Mouse (Mus musculus): ENCODE data around the gene Galt. TPM values are rescaled to one million over a fixed set of nuclear protein-coding genes. Genes with fewer than 3 reads are reported as not detected.

The Galt gene
- polyA plus RNA-seq (2015; fragmentation: Nextera tagmentation; extraction: Ambion mirVana), result 34.3 and 39.7 TPM in 2 replicates

DNA sequence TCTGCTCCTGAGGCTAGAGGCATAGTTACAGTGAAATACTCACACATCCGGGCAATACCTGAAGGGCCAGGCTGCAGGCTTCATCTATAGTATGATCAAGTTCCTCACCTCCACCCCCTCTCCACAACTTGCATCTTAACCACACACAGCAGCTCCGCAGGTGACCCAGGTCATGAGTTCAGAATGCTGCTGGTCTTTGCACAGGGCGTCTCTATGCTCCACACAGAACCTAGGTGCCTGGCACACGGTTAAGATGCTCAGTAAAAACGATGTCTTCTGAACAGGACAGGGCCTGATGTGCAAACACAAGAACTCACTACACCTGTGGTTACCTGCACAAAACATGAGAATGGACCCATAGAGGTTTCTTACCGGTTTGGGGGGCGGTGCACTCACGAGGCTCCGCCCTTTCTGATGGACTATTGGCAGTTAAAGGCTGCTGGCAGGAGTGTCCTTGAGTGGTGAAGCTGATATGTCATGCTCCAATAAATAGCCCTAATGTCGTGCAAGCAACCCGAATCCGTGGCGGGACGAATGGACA is at the start of gene Galt:
Gene Galt (plus strand): TSS at position 432 of the 541 bp plus-strand sequence.
- Histone ChIP-seq H3K27me3 (replicated peaks; ENCODE audit: insufficient read depth, low read length) (no peaks in the 10 kb centered on the region), H3K9me3 (ENCODE audit: low read length) (no peaks in the 10 kb centered on the region), H3K9ac (replicated peaks; ENCODE audit: low read depth) (peak within 1 kb of the TSS; percentile 73), H3K36me3 (ENCODE audit: insufficient read depth, low read length) (no peaks in the 10 kb centered on the region), H3K4me3 (ENCODE audit: low read depth, low read length) (peak within 1 kb of the TSS; percentile 55), H3K27ac (ENCODE audit: low read length) (peak within 1 kb of the TSS; percentile 82), H3K4me1 (ENCODE audit: insufficient read depth, low read depth, low read length) (0 out of 2 replicates have a peak, but pooled peaks cover 4% of the 10 kb centered on the region), H3K4me2 (replicated peaks; ENCODE audit: low read depth, low read length) (peak within 1 kb of the TSS; percentile 92)
- WGBS, result 11% methylated on average over 14 of the region's 14 CpGs
- TF ChIP-seq EP300 (IDR thresholded peaks at IDR 0.05), result no peak
- TF ChIP-seq CTCF (IDR thresholded peaks at IDR 0.05), result no peak
- DNase-seq (ENCODE audit: low spot score) (no peak), ATAC-seq (peak; percentile 44)

- H3K27me3 ChIP-seq (replicated peaks; ENCODE audit: insufficient read depth, low read length), result no peaks in the 10 kb centered on the region
- peaks cover 4% of the 10 kb centered on the region; the same call in 1 of the 2 replicates for H3K4me1 ChIP-seq (ENCODE audit: insufficient read depth, low read depth, low read length)
- TF ChIP-seq EP300 (IDR thresholded peaks at IDR 0.05) (no peak), CTCF (IDR thresholded peaks at IDR 0.05) (no peak)
- no peak overlapping the region for H3K4me2 ChIP-seq (replicated peaks; ENCODE audit: low read depth, low read length)
- H3K9ac ChIP-seq (replicated peaks; ENCODE audit: low read depth), result no peak overlapping the region
- no peak overlapping the region for H3K27ac ChIP-seq (ENCODE audit: low read length)
- DNase-seq (ENCODE audit: low spot score) (no peak), ATAC-seq (no peak)
- H3K4me3 ChIP-seq (ENCODE audit: low read depth, low read length), result no peak overlapping the region
- no peaks in the 10 kb centered on the region for H3K36me3 ChIP-seq (ENCODE audit: insufficient read depth, low read length)
- no peaks in the 10 kb centered on the region for H3K9me3 ChIP-seq (ENCODE audit: low read length)
- 59% methylated on average over 19 of the region's 19 CpGs for WGBS
These were observed 48.9 kb upstream of the Galt start for GRCm38 (mm10) chr4:41705922-41706754.

- no peaks in the 10 kb centered on the region for H3K27me3 ChIP-seq (replicated peaks; ENCODE audit: insufficient read depth, low read length)
- H3K4me3 ChIP-seq (ENCODE audit: low read depth, low read length), result no peak overlapping the region
- TF ChIP-seq CTCF (IDR thresholded peaks at IDR 0.05), result peak; percentile 77
- TF ChIP-seq EP300 (IDR thresholded peaks at IDR 0.05), result no peak
- WGBS, result 5% methylated on average over 13 of the region's 13 CpGs
- no peak overlapping the region for H3K4me2 ChIP-seq (replicated peaks; ENCODE audit: low read depth, low read length)
- DNase-seq (ENCODE audit: low spot score) (peak; percentile 84), ATAC-seq (peak; percentile 76)
- H3K36me3 ChIP-seq (ENCODE audit: insufficient read depth, low read length), result no peaks in the 10 kb centered on the region
- peaks cover 9% of the 10 kb centered on the region; the same call in 1 of the 2 replicates for H3K4me1 ChIP-seq (ENCODE audit: insufficient read depth, low read depth, low read length)
- H3K9ac ChIP-seq (replicated peaks; ENCODE audit: low read depth), result no peak overlapping the region
- H3K27ac ChIP-seq (ENCODE audit: low read length), result no peak overlapping the region
- no peaks in the 10 kb centered on the region for H3K9me3 ChIP-seq (ENCODE audit: low read length)
These were observed 48.0 kb upstream of the Galt start for GRCm38 (mm10) chr4:41707011-41707535.

DNA sequence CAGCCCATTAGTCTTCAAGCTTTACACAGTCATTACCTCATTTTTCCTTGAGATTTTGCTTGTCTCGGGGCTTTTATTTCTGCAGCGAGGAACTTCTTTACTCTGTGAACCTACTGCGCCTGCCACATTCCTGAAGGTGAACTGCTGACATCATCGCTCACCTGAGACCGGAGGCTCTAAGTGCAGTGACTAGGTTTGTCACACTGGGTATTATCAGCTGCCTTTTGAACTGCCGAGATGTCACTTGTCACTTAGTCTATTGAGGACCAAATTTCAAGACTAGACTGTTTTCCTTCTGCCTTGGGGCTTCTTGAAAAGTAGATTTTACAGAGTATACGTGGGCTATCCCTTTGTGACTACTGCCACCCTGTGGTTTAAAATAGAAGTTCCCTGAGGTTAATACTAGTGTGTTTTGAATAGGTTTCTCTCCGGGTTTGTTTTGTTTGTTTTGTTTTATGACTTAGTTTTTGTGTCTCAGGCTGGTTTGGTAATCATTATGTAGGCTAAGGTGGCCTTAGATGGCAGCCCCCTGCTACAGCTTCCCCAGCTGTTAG is 46.8 kb upstream of the Galt start:
- peak; percentile 48 for ATAC-seq
- no peak overlapping the region for H3K4me3 ChIP-seq (ENCODE audit: low read depth, low read length)
- no peaks in the 10 kb centered on the region for H3K9me3 ChIP-seq (ENCODE audit: low read length)
- no peaks in the 10 kb centered on the region for H3K36me3 ChIP-seq (ENCODE audit: insufficient read depth, low read length)
- peak overlapping the region; percentile 14; the same call in 1 of the 2 replicates for H3K4me2 ChIP-seq (replicated peaks; ENCODE audit: low read depth, low read length)
- H3K27me3 ChIP-seq (replicated peaks; ENCODE audit: insufficient read depth, low read length), result no peaks in the 10 kb centered on the region
- H3K27ac ChIP-seq (ENCODE audit: low read length), result no peak overlapping the region
- H3K9ac ChIP-seq (replicated peaks; ENCODE audit: low read depth), result no peak overlapping the region
- no peak for TF ChIP-seq EP300 (IDR thresholded peaks at IDR 0.05)
- TF ChIP-seq CTCF (IDR thresholded peaks at IDR 0.05), result peak; percentile 80
- 22% methylated on average over 8 of the region's 8 CpGs for WGBS
- H3K4me1 ChIP-seq (ENCODE audit: insufficient read depth, low read depth, low read length), result peaks cover 18% of the 10 kb centered on the region; the same call in 1 of the 2 replicates
- peak; percentile 76 for DNase-seq (ENCODE audit: low spot score)

DNA sequence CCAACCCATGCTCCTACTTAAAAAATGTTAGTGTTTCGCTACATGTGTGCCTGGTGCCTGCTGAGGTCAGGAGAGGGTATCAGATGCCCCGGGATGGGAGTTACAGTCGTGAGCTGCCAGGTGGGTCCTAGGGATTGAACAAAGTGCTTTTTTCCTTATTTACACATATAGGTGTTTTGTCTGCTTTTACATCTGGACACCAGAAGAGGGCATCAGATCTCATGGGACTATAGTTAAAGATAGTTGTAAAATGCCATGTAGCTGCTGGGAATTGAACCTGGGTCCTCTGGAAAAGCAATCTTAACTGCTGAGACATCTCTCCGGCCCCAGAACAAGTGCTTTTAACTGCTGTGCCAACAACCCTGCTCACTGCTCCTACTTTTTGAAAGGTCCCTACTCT is 44.8 kb upstream of the Galt start:
- no peaks in the 10 kb centered on the region for H3K36me3 ChIP-seq (ENCODE audit: insufficient read depth, low read length)
- no peaks in the 10 kb centered on the region for H3K9me3 ChIP-seq (ENCODE audit: low read length)
- no peak overlapping the region for H3K4me2 ChIP-seq (replicated peaks; ENCODE audit: low read depth, low read length)
- no peak for ATAC-seq
- peaks cover 18% of the 10 kb centered on the region; the same call in 1 of the 2 replicates for H3K4me1 ChIP-seq (ENCODE audit: insufficient read depth, low read depth, low read length)
- H3K4me3 ChIP-seq (ENCODE audit: low read depth, low read length), result no peak overlapping the region
- no peaks in the 10 kb centered on the region for H3K27me3 ChIP-seq (replicated peaks; ENCODE audit: insufficient read depth, low read length)
- no peak for TF ChIP-seq EP300 (IDR thresholded peaks at IDR 0.05)
- TF ChIP-seq CTCF (IDR thresholded peaks at IDR 0.05), result peak; percentile 29
- no peak overlapping the region for H3K27ac ChIP-seq (ENCODE audit: low read length)
- WGBS, result 51% methylated on average over 4 of the region's 4 CpGs
- no peak overlapping the region for H3K9ac ChIP-seq (replicated peaks; ENCODE audit: low read depth)
- DNase-seq (ENCODE audit: low spot score), result no peak

All from lung, postnatal 0 days (tissue).